9 mouse cellular contexts compared by ENCODE assay signal in genomic region chr19:34241247-34241915, GRCm38 (mm10). TPM values are rescaled to one million over a fixed set of nuclear protein-coding genes. Genes with fewer than 3 reads are reported as not detected.
DNase-seq lines count a peak whose midpoint lies in the region; ATAC-seq lines count a peak whose summit lies in the region.
"Had no signal": no experiment of that assay in that cellular context is flagged by ENCODE, and none has a peak within 500 bp of the region (broad histone marks: within the 10 kb centered on the region; RNA-seq: fewer than 3 reads in every experiment).

No protein-coding gene starts in this region.

- H3K4me1 ChIP-seq in midbrain, embryonic 14.5 days (ENCODE audit: control insufficient read depth, insufficient read depth, low read length) = no peaks in the 10 kb centered on the region
- no peaks in the 10 kb centered on the region for H3K4me1 ChIP-seq in midbrain, embryonic 10.5 days
- H3K4me1 ChIP-seq in forebrain, embryonic 12.5 days = no peaks in the 10 kb centered on the region
- H3K4me1 ChIP-seq in neural tube, embryonic 14.5 days (ENCODE audit: control insufficient read depth, insufficient read depth, low read length) = no peaks in the 10 kb centered on the region
- H3K4me1 ChIP-seq: hindbrain, embryonic 15.5 days had no signal

- no peaks in the 10 kb centered on the region for H3K27me3 ChIP-seq in midbrain, embryonic 14.5 days (ENCODE audit: control insufficient read depth, insufficient read depth, low read length)
- H3K27me3 ChIP-seq in midbrain, embryonic 10.5 days (ENCODE audit: low read depth, poor library complexity, severe bottlenecking) = no peaks in the 10 kb centered on the region
- no peaks in the 10 kb centered on the region for H3K27me3 ChIP-seq in forebrain, embryonic 12.5 days
- H3K27me3 ChIP-seq in neural tube, embryonic 14.5 days (ENCODE audit: control insufficient read depth, insufficient read depth, low read length) = no peaks in the 10 kb centered on the region
- H3K27me3 ChIP-seq: hindbrain, embryonic 15.5 days had no signal

- H3K36me3 ChIP-seq in midbrain, embryonic 14.5 days (ENCODE audit: control insufficient read depth, insufficient read depth, low read length) = no peaks in the 10 kb centered on the region
- no peaks in the 10 kb centered on the region for H3K36me3 ChIP-seq in midbrain, embryonic 10.5 days
- no peaks in the 10 kb centered on the region for H3K36me3 ChIP-seq in forebrain, embryonic 12.5 days (replicated peaks)
- no peaks in the 10 kb centered on the region; the same call in 1 of the 2 replicates for H3K36me3 ChIP-seq in neural tube, embryonic 14.5 days (ENCODE audit: control insufficient read depth, insufficient read depth, low read length)

- WGBS in midbrain, embryonic 14.5 days = 65% methylated on average over 15 of the region's 15 CpGs
- 67% methylated on average over 15 of the region's 15 CpGs for WGBS in midbrain, embryonic 10.5 days
- WGBS in forebrain, embryonic 12.5 days = 70% methylated on average over 15 of the region's 15 CpGs
- 72% methylated on average over 15 of the region's 15 CpGs for WGBS in neural tube, embryonic 14.5 days

- H3K9ac ChIP-seq in midbrain, embryonic 14.5 days (replicated peaks; ENCODE audit: low read length) = no peak overlapping the region
- no peak overlapping the region for H3K9ac ChIP-seq in forebrain, embryonic 12.5 days
- H3K9ac ChIP-seq in neural tube, embryonic 14.5 days (replicated peaks; ENCODE audit: low read depth, low read length) = no peak overlapping the region
- H3K9ac ChIP-seq: hindbrain, embryonic 15.5 days had no signal

- intact Hi-C loops in heart, postnatal 25 days (cut with DNase I) = loop anchor here (2.0 to 5.0 kb wide), 2 partner anchors 93 to 306 kb away; no protein-coding TSS in a partner anchor

- peak; percentile 82 for DNase-seq in heart, adult 11 months
- DNase-seq in heart, postnatal 25 days (ENCODE audit: low spot score) = no peak
- peak; percentile 73 for DNase-seq in midbrain, embryonic 14.5 days
- DNase-seq in midbrain, embryonic 10.5 days (ENCODE audit: low spot score) = no peak
- no peak for DNase-seq in left cerebral cortex, adult 9 months (ENCODE audit: low spot score in 2 of 2)
- no peak for DNase-seq in frontal cortex, postnatal 10 days (ENCODE audit: low spot score in 2 of 2)

- no peak overlapping the region for H3K27ac ChIP-seq in midbrain, embryonic 14.5 days (replicated peaks; ENCODE audit: low read depth, low read length)
- H3K27ac ChIP-seq in midbrain, embryonic 10.5 days (replicated peaks) = no peak overlapping the region
- no peak overlapping the region for H3K27ac ChIP-seq in forebrain, embryonic 12.5 days
- no peak overlapping the region for H3K27ac ChIP-seq in neural tube, embryonic 14.5 days (ENCODE audit: low read depth, low read length)
- H3K27ac ChIP-seq: hindbrain, embryonic 15.5 days had no signal

- no peak overlapping the region for H3K4me2 ChIP-seq in midbrain, embryonic 14.5 days (ENCODE audit: low read length)
- H3K4me2 ChIP-seq in forebrain, embryonic 12.5 days = no peak overlapping the region
- no peak overlapping the region for H3K4me2 ChIP-seq in neural tube, embryonic 14.5 days (ENCODE audit: low read depth, low read length)
- H3K4me2 ChIP-seq: hindbrain, embryonic 15.5 days had no signal

- no peaks in the 10 kb centered on the region for H3K9me3 ChIP-seq in midbrain, embryonic 14.5 days (ENCODE audit: control insufficient read depth, low read length)
- H3K9me3 ChIP-seq in midbrain, embryonic 10.5 days (replicated peaks) = no peaks in the 10 kb centered on the region
- no peaks in the 10 kb centered on the region for H3K9me3 ChIP-seq in forebrain, embryonic 12.5 days
- no peaks in the 10 kb centered on the region for H3K9me3 ChIP-seq in neural tube, embryonic 14.5 days (ENCODE audit: control insufficient read depth, low read length)
- H3K9me3 ChIP-seq: hindbrain, embryonic 15.5 days had no signal

- no peak for ATAC-seq in midbrain, embryonic 14.5 days (ENCODE audit: low FRiP score, low TSS enrichment)
- 0 out of 2 replicates have a peak, but pooled peaks have one; percentile 36 for ATAC-seq in forebrain, embryonic 12.5 days (ENCODE audit: low FRiP score)
- peak; percentile 44; the same call in 1 of the 2 replicates for ATAC-seq in neural tube, embryonic 14.5 days (ENCODE audit: low read depth)

- H3K4me3 ChIP-seq in midbrain, embryonic 14.5 days (replicated peaks; ENCODE audit: low read depth, low read length) = no peak overlapping the region
- no peak overlapping the region for H3K4me3 ChIP-seq in midbrain, embryonic 10.5 days
- no peak overlapping the region for H3K4me3 ChIP-seq in forebrain, embryonic 12.5 days (replicated peaks)
- H3K4me3 ChIP-seq in neural tube, embryonic 14.5 days (ENCODE audit: low read depth, low read length) = no peak overlapping the region
- H3K4me3 ChIP-seq: hindbrain, embryonic 15.5 days had no signal

RNA-seq across cellular contexts. Expression of gene Acta2, which starts 14.0 kb away (rescaled TPM):
- 100 to 1,000 TPM; 250 to 346 TPM for total RNA-seq in heart, postnatal 25 days (2021)
- 0.59 and 11.3 TPM in 2 replicates for polyA plus RNA-seq in midbrain, embryonic 14.5 days (2014; fragmentation: Nextera tagmentation; extraction: Ambion mirVana)
- polyA plus RNA-seq in midbrain, embryonic 10.5 days (2016; fragmentation: Nextera tagmentation; extraction: Ambion mirVana) = 19.0 and 33.6 TPM in 2 replicates
- polyA plus RNA-seq in forebrain, embryonic 12.5 days (2016; fragmentation: Nextera tagmentation; extraction: Ambion mirVana) = 22.7 and 43.7 TPM in 2 replicates
- 2.7 and 9.8 TPM in 2 replicates for polyA plus RNA-seq in neural tube, embryonic 14.5 days (2014; fragmentation: Nextera tagmentation; extraction: Ambion mirVana)

RNA-seq across cellular contexts. Expression of gene Fas, which starts 49.1 kb away (rescaled TPM):
- 10 to 100 TPM in 1 of 2 experiments, 1 to 10 TPM in 1; 9.5 to 11.1 TPM for total RNA-seq in heart, postnatal 25 days (2021)
- polyA plus RNA-seq in midbrain, embryonic 14.5 days (2014; fragmentation: Nextera tagmentation; extraction: Ambion mirVana) = 0.81 and 0.84 TPM in 2 replicates
- polyA plus RNA-seq in midbrain, embryonic 10.5 days (2016; fragmentation: Nextera tagmentation; extraction: Ambion mirVana) = 0.38 and 0.41 TPM in 2 replicates
- 0.32 and 0.55 TPM in 2 replicates for polyA plus RNA-seq in forebrain, embryonic 12.5 days (2016; fragmentation: Nextera tagmentation; extraction: Ambion mirVana)
- polyA plus RNA-seq in neural tube, embryonic 14.5 days (2014; fragmentation: Nextera tagmentation; extraction: Ambion mirVana) = 1.1 and 1.4 TPM in 2 replicates

RNA-seq across cellular contexts. Expression of gene Stambpl1, which starts 49.4 kb away (rescaled TPM):
- 1 to 10 TPM; 3.3 to 3.6 TPM for total RNA-seq in heart, postnatal 25 days (2021)
- polyA plus RNA-seq in midbrain, embryonic 14.5 days (2014; fragmentation: Nextera tagmentation; extraction: Ambion mirVana) = 11.5 and 15.2 TPM in 2 replicates
- 1.9 and 2.2 TPM in 2 replicates for polyA plus RNA-seq in midbrain, embryonic 10.5 days (2016; fragmentation: Nextera tagmentation; extraction: Ambion mirVana)
- 2.5 and 3.2 TPM in 2 replicates for polyA plus RNA-seq in forebrain, embryonic 12.5 days (2016; fragmentation: Nextera tagmentation; extraction: Ambion mirVana)
- polyA plus RNA-seq in neural tube, embryonic 14.5 days (2014; fragmentation: Nextera tagmentation; extraction: Ambion mirVana) = 20.7 and 25.7 TPM in 2 replicates

Comparison
In these comparisons a context has a peak if more than half of its experiments do, and no peak if none do; other contexts are left out.
1. DNase-seq: peak in heart, adult 11 months (single experiment) and midbrain, embryonic 14.5 days (single experiment); none in heart, postnatal 25 days (single experiment), midbrain, embryonic 10.5 days (single experiment), left cerebral cortex, adult 9 months (0 of 2) and frontal cortex, postnatal 10 days (0 of 2).